Mouse (Mus musculus) stomach, embryonic 14.5 days (tissue): ENCODE data around the gene Actr1a. TPM values are rescaled to one million over a fixed set of nuclear protein-coding genes. Genes with fewer than 3 reads are reported as not detected.

Source experiments
- ATAC-seq: fragments of 200-750 bp; cut with Nextera tagmentation; 2 replicates; pipeline ENCODE4 v1.8.0; 2017; ENCODE audit warnings: low read depth, moderate TSS enrichment; ENCODE audit not compliant: insufficient number of reproducible peaks, insufficient read depth, low FRiP score
- H3K27ac ChIP-seq: fragments of 300-500 bp; sonication (generic); 2 replicates; pipeline ENCODE4 v1.5.1; 2014; ENCODE audit warnings: mild to moderate bottlenecking, low read length, moderate library complexity, mixed read lengths
- H3K27me3 ChIP-seq: fragments of 300-500 bp; sonication (generic); 2 replicates; pipeline ENCODE4 v1.6.1; 2014; ENCODE audit warnings: low read length, control low read depth, mixed read lengths; ENCODE audit not compliant: control insufficient read depth, insufficient read depth
- H3K36me3 ChIP-seq: fragments of 300-500 bp; sonication (generic); 2 replicates; pipeline ENCODE4 v1.6.1; 2014; ENCODE audit warnings: mild to moderate bottlenecking, control low read depth, low read length, moderate library complexity, mixed read lengths; ENCODE audit not compliant: control insufficient read depth, insufficient read depth
- H3K4me1 ChIP-seq: fragments of 300-500 bp; sonication (generic); 2 replicates; pipeline ENCODE4 v1.6.1; 2014; ENCODE audit warnings: low read length, control low read depth, mixed read lengths; ENCODE audit not compliant: control insufficient read depth, insufficient read depth
- H3K4me2 ChIP-seq: fragments of 300-500 bp; sonication (generic); replicated peaks from 2 replicates; pipeline ENCODE4 v1.6.1; 2014; ENCODE audit warnings: low read depth, low read length, control low read depth
- H3K4me3 ChIP-seq: fragments of 300-500 bp; sonication (generic); 2 replicates; pipeline ENCODE4 v1.5.1; 2014; ENCODE audit warnings: low read depth, low read length, control low read depth
- H3K9ac ChIP-seq: fragments of 300-500 bp; sonication (generic); replicated peaks from 2 replicates; pipeline ENCODE4 v1.6.1; 2014; ENCODE audit warnings: low read depth, mild to moderate bottlenecking, control low read depth, low read length, moderate library complexity, mixed read lengths
- H3K9me3 ChIP-seq: fragments of 300-500 bp; sonication (generic); 2 replicates; pipeline ENCODE4 v1.6.1; 2016; ENCODE audit warnings: low read depth, low read length, control low read depth; ENCODE audit not compliant: control insufficient read depth
- WGBS: fragments of 180-500 bp; shearing (Covaris S2); extraction: QIAGEN DNeasy Blood & Tissue Kit; methylation state at CpG from one replicate; pipeline ENCODE4 v1.1.7; 2014; 5-methylcytosine and 5-hydroxymethylcytosine counted together
- polyA plus RNA-seq: library from polyadenylated mRNA; unstranded; fragments of >200 nt; fragmentation: Nextera tagmentation; extraction: Ambion mirVana; gene quantifications from 2 replicates; pipeline ENCODE4 v1.2.1, GENCODE M21; 2014

Gene Actr1a
- polyA plus RNA-seq, 1 experiment from 2014 or later: 141 TPM

GRCm38 (mm10) chr19:46412056-46412805, 16.7 kb upstream of the Actr1a start:
- H3K4me3 ChIP-seq: no peak overlapping the region
- H3K27me3 ChIP-seq: no peaks in the 10 kb centered on the region
- H3K27ac ChIP-seq: no peak overlapping the region
- H3K4me2 ChIP-seq: no peak overlapping the region
- H3K4me1 ChIP-seq: no peaks in the 10 kb centered on the region
- peaks cover 3% of the 10 kb centered on the region; the same call in 1 of the 2 replicates for H3K36me3 ChIP-seq
- no peak overlapping the region for H3K9ac ChIP-seq
- no peaks in the 10 kb centered on the region for H3K9me3 ChIP-seq
- ATAC-seq: no peak
- 87% methylated on average over 12 of the region's 12 CpGs for WGBS

GRCm38 (mm10) chr19:46409506-46409905, 14.0 kb upstream of the Actr1a start:
- WGBS: 65% methylated on average over 3 of the region's 3 CpGs
- ATAC-seq: no peak
- H3K4me1 ChIP-seq: no peaks in the 10 kb centered on the region
- H3K9me3 ChIP-seq: no peaks in the 10 kb centered on the region
- H3K4me3 ChIP-seq: no peak overlapping the region
- H3K27me3 ChIP-seq: no peaks in the 10 kb centered on the region
- no peak overlapping the region for H3K27ac ChIP-seq
- H3K36me3 ChIP-seq: peaks cover 3% of the 10 kb centered on the region; the same call in 1 of the 2 replicates
- H3K4me2 ChIP-seq: no peak overlapping the region
- no peak overlapping the region for H3K9ac ChIP-seq

DNA sequence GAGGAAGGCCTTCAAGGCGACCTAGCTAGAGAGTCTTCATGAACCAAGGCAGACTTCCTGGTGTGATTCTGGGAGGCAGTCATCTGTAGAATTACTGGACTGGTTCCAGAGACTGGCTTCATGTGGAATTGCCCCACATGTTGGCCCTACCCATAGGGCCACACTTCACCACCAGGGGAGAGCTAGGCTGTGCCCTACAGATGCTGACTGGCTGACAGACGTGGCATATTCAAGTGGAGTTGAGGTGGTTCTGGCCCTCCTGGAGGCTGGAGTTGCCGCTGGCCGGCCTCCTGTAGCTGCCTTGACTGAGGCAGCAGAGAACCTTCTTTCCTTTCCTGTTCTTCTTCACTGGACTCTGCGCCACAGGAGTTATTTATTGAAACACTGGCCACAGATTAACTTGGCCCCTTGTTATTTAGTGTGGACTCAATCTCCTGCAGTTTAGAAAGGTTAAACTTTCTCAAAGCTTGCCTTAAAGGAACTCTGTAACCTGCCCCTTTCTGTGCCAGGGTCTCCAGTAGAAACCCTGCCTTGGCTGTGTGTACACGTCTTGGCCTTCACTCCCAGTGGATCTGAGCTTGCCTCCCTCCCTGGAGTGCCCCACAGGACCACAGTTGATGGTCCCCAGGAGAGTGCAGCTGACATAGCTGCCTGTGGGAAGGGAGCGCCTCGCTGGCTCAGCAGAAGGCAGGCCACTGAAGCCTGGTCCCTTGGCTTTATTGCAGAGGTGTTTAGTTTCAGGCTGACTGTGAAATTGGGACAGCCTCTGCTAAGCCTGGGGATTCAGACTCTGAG, 11.2 kb upstream of the Actr1a start:
- no peak for ATAC-seq
- peaks cover 21% of the 10 kb centered on the region for H3K36me3 ChIP-seq
- no peak overlapping the region for H3K27ac ChIP-seq
- WGBS: 70% methylated on average over 8 of the region's 8 CpGs
- no peaks in the 10 kb centered on the region for H3K4me1 ChIP-seq
- no peak overlapping the region for H3K9ac ChIP-seq
- no peak overlapping the region for H3K4me3 ChIP-seq
- H3K27me3 ChIP-seq: no peaks in the 10 kb centered on the region
- H3K4me2 ChIP-seq: no peak overlapping the region
- H3K9me3 ChIP-seq: no peaks in the 10 kb centered on the region

DNA sequence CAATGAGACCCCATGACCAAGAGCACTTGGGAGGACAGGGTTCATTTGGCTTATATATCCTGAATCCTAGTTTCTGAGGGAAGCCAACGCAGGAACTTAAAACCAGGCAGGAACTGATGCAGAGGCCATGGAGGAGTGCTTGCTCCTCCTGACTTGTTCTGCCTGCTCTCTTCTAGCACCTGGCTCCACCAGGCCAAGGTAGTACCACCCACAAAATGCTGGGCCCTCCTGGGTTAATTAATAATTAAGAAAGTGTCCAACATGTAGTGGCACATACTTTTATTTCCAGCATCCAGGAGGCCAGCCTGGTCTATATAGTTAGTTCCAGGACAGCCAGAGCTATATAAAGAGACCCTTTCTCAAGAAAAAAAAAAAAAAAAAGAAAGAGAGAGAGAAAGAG, 8.5 kb upstream of the Actr1a start:
- no peaks in the 10 kb centered on the region for H3K9me3 ChIP-seq
- WGBS: 94% methylated on average over 1 of the region's 1 CpGs
- no peak overlapping the region for H3K4me3 ChIP-seq
- H3K4me2 ChIP-seq: no peak overlapping the region
- H3K4me1 ChIP-seq: 0 out of 2 replicates have a peak, but pooled peaks cover 3% of the 10 kb centered on the region
- no peaks in the 10 kb centered on the region for H3K27me3 ChIP-seq
- no peak overlapping the region for H3K27ac ChIP-seq
- no peak overlapping the region for H3K9ac ChIP-seq
- ATAC-seq: no peak
- H3K36me3 ChIP-seq: peaks cover 26% of the 10 kb centered on the region

DNA sequence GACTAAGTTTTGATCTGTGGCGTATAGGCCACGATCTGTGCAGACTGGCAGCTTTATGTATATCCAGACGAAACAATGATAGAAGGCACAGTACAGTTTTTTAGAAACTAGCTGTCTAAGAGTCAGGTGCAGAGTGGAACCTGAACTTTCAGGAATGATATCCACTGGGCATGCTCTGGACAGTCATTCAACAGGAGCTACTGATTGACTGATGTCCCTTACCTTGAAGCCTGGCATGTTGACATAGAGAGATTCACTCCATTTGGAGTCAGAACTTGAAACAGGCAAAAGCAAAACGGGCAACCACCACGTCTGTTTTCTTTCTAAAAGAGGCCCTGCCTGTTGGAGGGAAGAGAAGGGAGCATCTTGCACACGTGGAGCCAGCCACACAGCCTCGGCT, 5.0 kb upstream of the Actr1a start:
- H3K27ac ChIP-seq: no peak overlapping the region
- no peak for ATAC-seq

GRCm38 (mm10) chr19:46399886-46400285, 4.3 kb upstream of the Actr1a start:
- no peaks in the 10 kb centered on the region for H3K9me3 ChIP-seq
- H3K27ac ChIP-seq: no peak overlapping the region
- no peak for ATAC-seq
- peaks cover 18% of the 10 kb centered on the region for H3K4me1 ChIP-seq
- no peak overlapping the region for H3K9ac ChIP-seq
- no peaks in the 10 kb centered on the region for H3K27me3 ChIP-seq
- H3K4me3 ChIP-seq: no peak overlapping the region
- H3K36me3 ChIP-seq: peaks cover 23% of the 10 kb centered on the region
- H3K4me2 ChIP-seq: no peak overlapping the region
- WGBS: 82% methylated on average over 7 of the region's 7 CpGs

More for the DNA sequence above, 5.0 kb upstream of the Actr1a start:
- Histone ChIP-seq H3K4me1 (peaks cover 18% of the 10 kb centered on the region), H3K27me3 (no peaks in the 10 kb centered on the region), H3K4me3 (no peak overlapping the region), H3K4me2 (no peak overlapping the region), H3K36me3 (peaks cover 23% of the 10 kb centered on the region), H3K9me3 (no peaks in the 10 kb centered on the region), H3K9ac (no peak overlapping the region)
- WGBS: 83% methylated on average over 7 of the region's 7 CpGs

- H3K4me2 ChIP-seq: no peak overlapping the region; the same call in 1 of the 2 replicates
Measured at GRCm38 (mm10) chr19:46399372-46399771, 3.8 kb upstream of the Actr1a start.

GRCm38 (mm10) chr19:46398401-46398800, 2.9 kb upstream of the Actr1a start:
- 39% methylated on average over 3 of the region's 3 CpGs for WGBS

More at GRCm38 (mm10) chr19:46399372-46399771, 3.8 kb upstream of the Actr1a start:
- Histone ChIP-seq H3K9me3 (no peaks in the 10 kb centered on the region), H3K27ac (no peak overlapping the region), H3K36me3 (peaks cover 22% of the 10 kb centered on the region), H3K9ac (no peak overlapping the region), H3K4me3 (no peak overlapping the region), H3K4me1 (peaks cover 21% of the 10 kb centered on the region), H3K27me3 (no peaks in the 10 kb centered on the region)
- no peak for ATAC-seq
- WGBS: 82% methylated on average over 6 of the region's 6 CpGs

More at GRCm38 (mm10) chr19:46398401-46398800, 2.9 kb upstream of the Actr1a start:
- H3K36me3 ChIP-seq: peaks cover 14% of the 10 kb centered on the region
- no peaks in the 10 kb centered on the region for H3K9me3 ChIP-seq
- peaks cover 30% of the 10 kb centered on the region for H3K4me1 ChIP-seq
- peak overlapping the region; percentile 85 for H3K4me2 ChIP-seq
- no peak for ATAC-seq
- H3K27me3 ChIP-seq: no peaks in the 10 kb centered on the region
- no peak overlapping the region for H3K27ac ChIP-seq
- peak overlapping the region; percentile 76 for H3K4me3 ChIP-seq
- 0 out of 2 replicates have a peak overlapping the region, but pooled peaks have one; percentile 3 for H3K9ac ChIP-seq
